Mouse (Mus musculus): ENCODE measurements around the gene D430041D05Rik. TPM values are rescaled to one million over a fixed set of nuclear protein-coding genes. Genes with fewer than 3 reads are reported as not detected.

D430041D05Rik gene
- polyA plus RNA-seq, 1 experiment from 2014 or later, result 11.8 TPM

GRCm38 (mm10) chr2:104404036-104404435, 6.8 kb downstream of the D430041D05Rik start:
- H3K9me3 ChIP-seq, result no peaks in the 10 kb centered on the region
- no peak overlapping the region for H3K9ac ChIP-seq (replicated peaks)
- H3K4me1 ChIP-seq, result peaks cover 29% of the 10 kb centered on the region
- no peak overlapping the region for H3K4me3 ChIP-seq
- no peaks in the 10 kb centered on the region for H3K36me3 ChIP-seq
- no peak for ATAC-seq (replicated peaks)
- H3K27ac ChIP-seq (replicated peaks), result no peak overlapping the region
- H3K27me3 ChIP-seq, result no peaks in the 10 kb centered on the region
- no peak overlapping the region for H3K4me2 ChIP-seq (replicated peaks)
- WGBS, result 91% methylated on average over 6 of the region's 6 CpGs

- ATAC-seq (replicated peaks), result no peak
- H3K9ac ChIP-seq (replicated peaks), result no peak overlapping the region
- no peak overlapping the region for H3K4me2 ChIP-seq (replicated peaks)
- no peak overlapping the region for H3K27ac ChIP-seq (replicated peaks)
- no peaks in the 10 kb centered on the region for H3K27me3 ChIP-seq
- no peaks in the 10 kb centered on the region for H3K9me3 ChIP-seq
- no peak overlapping the region for H3K4me3 ChIP-seq
- H3K36me3 ChIP-seq, result no peaks in the 10 kb centered on the region
- 91% methylated on average over 6 of the region's 6 CpGs for WGBS
- peaks cover 3% of the 10 kb centered on the region for H3K4me1 ChIP-seq
These were observed 12.0 kb downstream of the D430041D05Rik start for GRCm38 (mm10) chr2:104398651-104399290.

- Histone ChIP-seq H3K9ac (replicated peaks) (no peak overlapping the region), H3K9me3 (no peaks in the 10 kb centered on the region), H3K27me3 (no peaks in the 10 kb centered on the region), H3K4me2 (replicated peaks) (no peak overlapping the region), H3K27ac (replicated peaks) (no peak overlapping the region), H3K36me3 (no peaks in the 10 kb centered on the region), H3K4me1 (peaks cover 4% of the 10 kb centered on the region), H3K4me3 (no peak overlapping the region)
- WGBS, result 82% methylated on average over 9 of the region's 9 CpGs
- ATAC-seq (replicated peaks), result no peak
These were observed 14.9 kb downstream of the D430041D05Rik start for GRCm38 (mm10) chr2:104395961-104396360.

DNA sequence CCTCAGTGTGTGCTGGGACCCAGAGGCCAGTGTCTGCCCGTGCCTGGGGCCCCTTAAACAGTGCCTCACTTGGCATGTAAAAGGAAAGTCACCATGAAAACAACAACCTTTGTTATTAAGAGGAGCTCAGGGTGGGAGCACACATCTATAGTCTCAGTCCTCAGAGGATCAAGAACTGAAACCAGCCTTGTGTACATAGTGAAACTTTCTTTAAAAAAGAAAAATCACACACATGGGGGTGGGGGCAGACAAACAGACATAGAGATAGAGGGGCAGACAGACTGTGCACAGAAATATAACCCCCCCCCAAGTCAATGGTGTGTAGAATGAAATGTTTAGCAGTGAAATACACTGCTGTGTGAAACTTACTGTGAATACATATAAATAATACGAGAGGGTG, 16.0 kb downstream of the D430041D05Rik start:
- no peaks in the 10 kb centered on the region for H3K9me3 ChIP-seq
- H3K27me3 ChIP-seq, result no peaks in the 10 kb centered on the region
- 47% methylated on average over 2 of the region's 2 CpGs for WGBS
- H3K4me2 ChIP-seq (replicated peaks), result no peak overlapping the region
- no peaks in the 10 kb centered on the region for H3K36me3 ChIP-seq
- no peak overlapping the region for H3K4me3 ChIP-seq
- H3K27ac ChIP-seq (replicated peaks), result no peak overlapping the region
- ATAC-seq (replicated peaks), result no peak
- peaks cover 4% of the 10 kb centered on the region for H3K4me1 ChIP-seq
- no peak overlapping the region for H3K9ac ChIP-seq (replicated peaks)

DNA sequence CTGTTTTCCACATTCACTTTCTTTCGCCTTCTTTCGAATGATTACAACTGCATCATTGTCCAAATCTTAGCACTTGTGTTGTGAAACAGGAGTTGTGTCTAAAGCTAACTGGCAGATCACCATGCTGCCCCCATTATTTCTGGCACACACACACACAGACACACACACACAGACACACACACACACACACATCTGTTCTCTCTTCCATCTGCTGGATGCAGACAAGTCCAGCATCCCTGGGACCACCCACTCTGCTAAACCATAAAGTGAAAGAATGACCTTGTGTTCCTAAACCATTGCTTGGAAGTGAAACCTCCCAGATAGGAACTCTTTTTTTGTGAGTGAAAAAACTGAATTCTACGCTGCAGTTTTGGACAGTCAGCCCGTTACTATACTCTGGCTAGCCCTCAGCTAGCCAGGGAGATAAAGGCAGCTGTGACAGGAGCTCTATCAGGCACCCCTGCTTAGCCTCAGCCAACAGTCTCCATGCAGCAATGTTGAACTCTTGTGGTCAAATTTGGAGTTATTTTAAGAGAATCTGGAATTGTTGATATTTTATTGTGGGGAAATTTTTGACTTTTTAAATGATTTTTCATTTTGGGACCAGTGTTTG, 18.0 kb downstream of the D430041D05Rik start:
- no peak for ATAC-seq (replicated peaks)
- no peak overlapping the region for H3K27ac ChIP-seq (replicated peaks)
- peaks cover 4% of the 10 kb centered on the region for H3K4me1 ChIP-seq
- WGBS, result 67% methylated on average over 4 of the region's 4 CpGs
- no peak overlapping the region for H3K9ac ChIP-seq (replicated peaks)
- H3K4me2 ChIP-seq (replicated peaks), result no peak overlapping the region
- no peak overlapping the region for H3K4me3 ChIP-seq
- H3K9me3 ChIP-seq, result no peaks in the 10 kb centered on the region
- H3K36me3 ChIP-seq, result no peaks in the 10 kb centered on the region
- no peaks in the 10 kb centered on the region for H3K27me3 ChIP-seq

- Histone ChIP-seq H3K36me3 (no peaks in the 10 kb centered on the region), H3K27ac (replicated peaks) (no peak overlapping the region), H3K9ac (replicated peaks) (no peak overlapping the region), H3K4me3 (no peak overlapping the region), H3K9me3 (no peaks in the 10 kb centered on the region), H3K27me3 (no peaks in the 10 kb centered on the region), H3K4me1 (peaks cover 4% of the 10 kb centered on the region), H3K4me2 (replicated peaks) (no peak overlapping the region)
- no peak for ATAC-seq (replicated peaks)
- WGBS, result 94% methylated on average over 11 of the region's 11 CpGs
These were observed 21.6 kb downstream of the D430041D05Rik start for GRCm38 (mm10) chr2:104389231-104389630.

DNA sequence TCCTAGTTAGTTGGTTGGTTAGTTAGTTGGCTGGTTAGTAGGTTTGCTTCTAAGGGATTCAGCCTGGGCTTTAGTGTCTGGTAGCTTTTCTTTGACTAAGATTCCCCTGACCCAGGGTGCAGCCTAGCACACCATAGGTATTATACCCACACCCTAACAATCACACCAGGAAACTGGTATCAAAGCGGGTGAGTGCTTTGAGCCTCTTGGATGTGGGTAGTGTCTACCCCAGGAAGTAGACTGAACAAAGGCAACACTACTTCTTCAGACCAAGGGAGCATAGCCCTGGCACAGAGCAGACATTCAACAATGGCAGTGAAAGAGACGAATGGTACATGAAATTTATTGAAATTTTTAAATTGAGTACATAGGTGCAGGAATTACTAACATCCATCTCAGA, 24.9 kb downstream of the D430041D05Rik start:
- H3K9ac ChIP-seq (replicated peaks), result no peak overlapping the region
- H3K4me2 ChIP-seq (replicated peaks), result no peak overlapping the region
- H3K27me3 ChIP-seq, result no peaks in the 10 kb centered on the region
- H3K36me3 ChIP-seq, result no peaks in the 10 kb centered on the region
- H3K9me3 ChIP-seq, result no peaks in the 10 kb centered on the region
- H3K4me1 ChIP-seq, result no peaks in the 10 kb centered on the region
- no peak overlapping the region for H3K27ac ChIP-seq (replicated peaks)
- no peak overlapping the region for H3K4me3 ChIP-seq
- WGBS, result 81% methylated on average over 2 of the region's 2 CpGs
- no peak for ATAC-seq (replicated peaks)

DNA sequence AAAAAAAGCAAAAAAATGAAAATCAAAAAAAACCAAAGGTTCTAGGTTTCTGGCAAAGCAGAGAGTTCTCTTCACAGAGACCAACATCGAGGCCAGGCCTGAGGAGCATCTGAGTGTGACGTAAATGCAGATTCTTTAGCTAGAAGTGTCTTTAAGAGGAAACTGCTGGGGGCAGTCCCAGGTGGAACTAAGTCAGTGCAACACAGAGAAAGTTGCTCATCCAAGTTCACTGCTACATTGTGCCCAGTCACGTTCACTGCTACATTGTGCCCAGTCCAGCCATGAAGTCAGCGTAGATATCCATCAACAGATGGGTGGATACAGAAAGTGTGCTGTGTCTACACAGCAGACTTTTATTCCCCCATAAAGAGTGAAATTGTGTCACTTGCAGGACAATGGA, 27.2 kb downstream of the D430041D05Rik start:
- Histone ChIP-seq H3K4me1 (peaks cover 11% of the 10 kb centered on the region), H3K27me3 (no peaks in the 10 kb centered on the region), H3K36me3 (no peaks in the 10 kb centered on the region), H3K4me2 (replicated peaks) (no peak overlapping the region), H3K9me3 (no peaks in the 10 kb centered on the region), H3K9ac (replicated peaks) (no peak overlapping the region), H3K27ac (replicated peaks) (no peak overlapping the region), H3K4me3 (no peak overlapping the region)
- no peak for ATAC-seq (replicated peaks)
- WGBS, result 88% methylated on average over 4 of the region's 4 CpGs

DNA sequence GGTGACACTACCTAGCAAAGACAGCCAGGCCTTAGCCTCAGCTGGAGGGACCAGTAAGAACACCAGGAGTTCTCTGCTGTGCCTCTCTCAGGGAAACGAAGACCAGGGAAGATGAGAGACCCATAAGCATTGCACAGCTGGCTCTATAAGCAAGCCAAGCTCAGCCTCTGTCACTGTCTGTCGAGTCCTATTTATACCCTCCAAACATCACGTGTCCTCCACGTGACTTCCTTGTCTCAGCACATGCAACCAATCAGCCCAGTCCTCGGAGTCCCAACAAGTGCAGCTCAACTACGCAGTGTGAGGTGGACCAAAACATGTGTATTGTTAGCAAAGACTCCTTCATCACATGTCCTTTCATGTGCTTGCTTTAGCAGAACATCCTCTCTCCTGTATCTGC, 28.0 kb downstream of the D430041D05Rik start:
- Histone ChIP-seq H3K4me1 (peaks cover 11% of the 10 kb centered on the region), H3K9me3 (no peaks in the 10 kb centered on the region), H3K27me3 (no peaks in the 10 kb centered on the region), H3K27ac (replicated peaks) (no peak overlapping the region), H3K9ac (replicated peaks) (no peak overlapping the region), H3K36me3 (no peaks in the 10 kb centered on the region), H3K4me2 (replicated peaks) (no peak overlapping the region), H3K4me3 (no peak overlapping the region)
- no peak for ATAC-seq (replicated peaks)
- WGBS, result 86% methylated on average over 6 of the region's 6 CpGs

GRCm38 (mm10) chr2:104379304-104379703, 31.5 kb downstream of the D430041D05Rik start:
- Histone ChIP-seq H3K36me3 (no peaks in the 10 kb centered on the region), H3K27me3 (no peaks in the 10 kb centered on the region), H3K27ac (replicated peaks) (no peak overlapping the region), H3K4me3 (no peak overlapping the region), H3K4me1 (peaks cover 11% of the 10 kb centered on the region), H3K4me2 (replicated peaks) (no peak overlapping the region), H3K9me3 (no peaks in the 10 kb centered on the region), H3K9ac (replicated peaks) (no peak overlapping the region)
- 0 out of 2 replicates have a peak, but pooled peaks have one; percentile 46 for ATAC-seq (replicated peaks)
- 11% methylated on average over 7 of the region's 7 CpGs for WGBS

- Histone ChIP-seq H3K36me3 (no peaks in the 10 kb centered on the region), H3K4me3 (no peak overlapping the region), H3K9me3 (no peaks in the 10 kb centered on the region), H3K27me3 (no peaks in the 10 kb centered on the region), H3K4me2 (replicated peaks) (no peak overlapping the region), H3K9ac (replicated peaks) (no peak overlapping the region), H3K27ac (replicated peaks) (no peak overlapping the region), H3K4me1 (peaks cover 11% of the 10 kb centered on the region)
- no peak for ATAC-seq (replicated peaks)
- 11% methylated on average over 3 of the region's 3 CpGs for WGBS
These were observed 32.0 kb downstream of the D430041D05Rik start for GRCm38 (mm10) chr2:104378791-104379190.

- WGBS, result 68% methylated on average over 2 of the region's 2 CpGs
- Histone ChIP-seq H3K36me3 (no peaks in the 10 kb centered on the region), H3K4me2 (replicated peaks) (no peak overlapping the region), H3K27ac (replicated peaks) (no peak overlapping the region), H3K4me3 (no peak overlapping the region), H3K27me3 (no peaks in the 10 kb centered on the region), H3K9ac (replicated peaks) (no peak overlapping the region), H3K4me1 (peaks cover 11% of the 10 kb centered on the region), H3K9me3 (no peaks in the 10 kb centered on the region)
- no peak for ATAC-seq (replicated peaks)
These were observed 32.8 kb downstream of the D430041D05Rik start for GRCm38 (mm10) chr2:104377990-104378389.

DNA sequence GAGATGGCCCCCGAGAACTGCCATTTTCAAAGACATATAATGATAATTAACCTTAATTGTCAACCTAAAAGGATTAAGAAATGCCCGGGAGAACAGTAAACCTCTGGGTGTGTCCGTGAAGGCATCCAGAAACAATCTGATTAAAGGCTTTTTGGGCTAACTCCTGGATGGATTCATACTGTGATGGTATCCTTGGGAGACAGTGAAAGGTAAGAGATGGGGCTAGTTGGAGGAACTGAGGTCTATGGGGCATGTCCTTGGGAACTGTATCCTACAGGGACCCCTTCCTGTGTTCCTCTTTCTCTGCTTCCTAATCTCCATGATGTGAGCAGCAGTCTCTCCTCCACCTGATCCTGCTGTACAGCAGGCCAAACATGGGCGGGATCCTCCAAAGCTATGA, 38.7 kb downstream of the D430041D05Rik start:
- Histone ChIP-seq H3K9ac (replicated peaks) (no peak overlapping the region), H3K27me3 (no peaks in the 10 kb centered on the region), H3K9me3 (no peaks in the 10 kb centered on the region), H3K4me2 (replicated peaks) (no peak overlapping the region), H3K27ac (replicated peaks) (no peak overlapping the region), H3K4me3 (no peak overlapping the region), H3K36me3 (no peaks in the 10 kb centered on the region), H3K4me1 (peaks cover 17% of the 10 kb centered on the region)
- no peak for ATAC-seq (replicated peaks)
- 61% methylated on average over 4 of the region's 4 CpGs for WGBS

All from forebrain, embryonic 15.5 days (tissue).